Mouse (Mus musculus) B cell, adult (primary cell): ENCODE data around the gene Ube2d3. TPM values are rescaled to one million over a fixed set of nuclear protein-coding genes. Genes with fewer than 3 reads are reported as not detected.

Source experiments
- total RNA-seq: library from RNA; stranded (reverse); gene quantifications from 4 replicates; pipeline ENCODE4 v1.2.4, GENCODE M21; 2023; ENCODE audit not compliant: inconsistent age

Gene Ube2d3
- 477 to 492 TPM (median 486 TPM) in 4 replicates for total RNA-seq

GRCm38 (mm10) chr3:135437758-135438495 is at the start of gene Ube2d3:
TSS of gene Ube2d3 (plus strand) at chr3:135438149.

GRCm38 (mm10) chr3:135423608-135424212 is 14.2 kb upstream of the Ube2d3 start, which contains the start of gene Cisd2:
TSS of gene Cisd2 (minus strand) at chr3:135423925.

GRCm38 (mm10) chr3:135485128-135485899 is 47.4 kb downstream of the Ube2d3 start, which contains the start of gene Manba:
TSS of gene Manba (plus strand) at chr3:135485611.

Other genes starting within 250 kb of the Ube2d3 start
- gene Cenpe, start 225.6 kb upstream of the Ube2d3 start, total RNA-seq: 1.7 to 3.0 TPM (median 1.9 TPM) in 4 replicates
- not detected in 4 replicates for gene Bdh2, start 156.9 kb upstream of the Ube2d3 start, total RNA-seq
- gene Slc9b2, start 130.4 kb upstream of the Ube2d3 start, total RNA-seq: not detected in 4 replicates
- gene Slc9b1, start 90.1 kb upstream of the Ube2d3 start, total RNA-seq: not detected in 4 replicates
- 58.9 to 64.1 TPM (median 61.6 TPM) in 4 replicates for gene Cisd2, start 14.2 kb upstream of the Ube2d3 start, total RNA-seq
- 17.3 to 29.4 TPM (median 20.5 TPM) in 4 replicates for gene Manba, start 47.5 kb downstream of the Ube2d3 start, total RNA-seq